Mouse (Mus musculus) heart, embryonic 11.5 days (tissue): ENCODE measurements around the gene Srarp. TPM values are rescaled to one million over a fixed set of nuclear protein-coding genes. Genes with fewer than 3 reads are reported as not detected.

ENCODE experiments used
- ATAC-seq: fragments of 200-750 bp; cut with Nextera tagmentation; replicated peaks from 2 replicates; pipeline ENCODE4 v1.8.0; 2017; ENCODE audit warnings: moderate library complexity; ENCODE audit not compliant: insufficient number of reproducible peaks, low FRiP score, low TSS enrichment
- H3K27ac ChIP-seq: fragments of 300-500 bp; sonication (generic); 2 replicates; pipeline ENCODE4 v1.5.1; 2014; ENCODE audit warnings: mild to moderate bottlenecking, low read depth, low read length
- H3K27me3 ChIP-seq: fragments of 300-500 bp; sonication (generic); 2 replicates; pipeline ENCODE4 v1.6.1; 2014; ENCODE audit warnings: mild to moderate bottlenecking, low read length, mixed read lengths; ENCODE audit not compliant: control insufficient read depth, insufficient read depth
- H3K36me3 ChIP-seq: fragments of 300-500 bp; sonication (generic); 2 replicates; pipeline ENCODE4 v1.6.1; 2014; ENCODE audit warnings: mild to moderate bottlenecking, low read length, moderate library complexity, mixed read lengths; ENCODE audit not compliant: control insufficient read depth, insufficient read depth
- H3K4me1 ChIP-seq: fragments of 300-500 bp; sonication (generic); 2 replicates; pipeline ENCODE4 v1.6.1; 2014; ENCODE audit warnings: low read length; ENCODE audit not compliant: control insufficient read depth, insufficient read depth
- H3K4me2 ChIP-seq: fragments of 300-500 bp; sonication (generic); 2 replicates; pipeline ENCODE4 v1.6.1; 2014; ENCODE audit warnings: mild to moderate bottlenecking, moderate library complexity
- H3K4me3 ChIP-seq: fragments of 300-500 bp; sonication (generic); 2 replicates; pipeline ENCODE4 v1.5.1; 2014; ENCODE audit warnings: low read depth, low read length
- H3K9ac ChIP-seq: fragments of 300-500 bp; sonication (generic); 2 replicates; pipeline ENCODE4 v1.6.1; 2014; ENCODE audit warnings: mild to moderate bottlenecking, low read depth, low read length, moderate library complexity
- H3K9me3 ChIP-seq: fragments of 300-500 bp; sonication (generic); replicated peaks from 2 replicates; pipeline ENCODE4 v1.6.1; 2016; ENCODE audit warnings: low read length; ENCODE audit not compliant: control insufficient read depth
- WGBS: fragments of 180-500 bp; shearing (Covaris S2); extraction: QIAGEN DNeasy Blood & Tissue Kit; methylation state at CpG from one replicate; pipeline ENCODE4 v1.1.7; 2014; ENCODE audit not compliant: insufficient replicate concordance; 5-methylcytosine and 5-hydroxymethylcytosine counted together
- polyA plus RNA-seq: library from polyadenylated mRNA; unstranded; fragments of >200 nt; fragmentation: Nextera tagmentation; extraction: Ambion mirVana; gene quantifications from 2 replicates; pipeline ENCODE4 v1.2.1, GENCODE M21; 2014

Gene Srarp
- not detected in 2 replicates for polyA plus RNA-seq

DNA sequence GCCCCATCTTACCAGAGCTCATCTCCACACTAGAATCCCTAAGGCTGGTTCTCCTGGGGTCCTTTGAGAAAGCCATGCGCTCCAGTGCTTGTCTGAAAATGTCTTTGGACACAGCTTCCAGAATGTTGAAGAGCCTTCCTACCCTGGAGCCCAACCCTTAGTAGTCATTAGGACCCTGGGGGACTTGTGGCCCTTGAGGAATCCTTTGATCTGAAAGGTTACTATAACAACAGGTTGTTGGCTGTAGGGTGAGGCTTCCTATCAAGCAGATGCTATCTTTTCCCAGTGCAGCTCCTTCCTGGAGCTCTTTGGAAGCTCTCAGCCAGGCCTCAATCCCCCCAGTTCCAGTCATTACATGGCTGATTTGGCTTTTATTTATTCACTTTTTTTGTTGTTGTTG, at the start of gene Srarp:
Gene Srarp (minus strand): TSS at position 132 of the 400 bp plus-strand sequence.
- H3K4me3 ChIP-seq, result no peak within 1 kb of the TSS
- H3K4me2 ChIP-seq, result no peak within 1 kb of the TSS
- no peaks in the 10 kb centered on the region for H3K27me3 ChIP-seq
- no peaks in the 10 kb centered on the region for H3K36me3 ChIP-seq
- ATAC-seq, result no peak
- 56% methylated on average over 1 of the region's 1 CpGs for WGBS
- no peak within 1 kb of the TSS for H3K27ac ChIP-seq
- H3K4me1 ChIP-seq, result no peaks in the 10 kb centered on the region
- H3K9me3 ChIP-seq, result no peaks in the 10 kb centered on the region
- H3K9ac ChIP-seq, result no peak within 1 kb of the TSS

DNA sequence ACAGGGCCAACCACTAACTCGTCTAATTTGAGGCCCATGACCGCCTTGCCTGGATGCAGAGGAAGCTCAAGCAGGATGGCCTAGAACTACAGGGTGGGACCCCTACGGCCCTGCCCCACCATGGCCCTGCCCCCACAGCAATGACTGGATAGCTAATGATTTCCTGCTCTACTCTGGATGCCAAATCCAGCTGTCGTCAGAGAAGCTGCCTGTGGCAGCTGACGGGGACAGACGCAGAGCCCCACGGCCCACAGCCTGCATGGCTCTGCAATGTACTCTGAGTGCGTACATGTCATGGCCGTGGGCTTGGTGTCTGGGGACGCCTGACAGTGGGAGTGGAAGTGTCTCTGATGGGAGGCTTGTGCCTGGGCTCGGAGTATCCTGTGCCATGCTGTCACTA, 48.2 kb upstream of the Srarp start:
- no peak overlapping the region for H3K27ac ChIP-seq
- H3K36me3 ChIP-seq, result peaks cover 49% of the 10 kb centered on the region
- H3K9me3 ChIP-seq, result no peaks in the 10 kb centered on the region
- no peaks in the 10 kb centered on the region for H3K4me1 ChIP-seq
- H3K27me3 ChIP-seq, result no peaks in the 10 kb centered on the region
- H3K4me2 ChIP-seq, result no peak overlapping the region
- no peak overlapping the region for H3K4me3 ChIP-seq
- no peak overlapping the region for H3K9ac ChIP-seq
- WGBS, result 65% methylated on average over 11 of the region's 11 CpGs
- ATAC-seq, result no peak

DNA sequence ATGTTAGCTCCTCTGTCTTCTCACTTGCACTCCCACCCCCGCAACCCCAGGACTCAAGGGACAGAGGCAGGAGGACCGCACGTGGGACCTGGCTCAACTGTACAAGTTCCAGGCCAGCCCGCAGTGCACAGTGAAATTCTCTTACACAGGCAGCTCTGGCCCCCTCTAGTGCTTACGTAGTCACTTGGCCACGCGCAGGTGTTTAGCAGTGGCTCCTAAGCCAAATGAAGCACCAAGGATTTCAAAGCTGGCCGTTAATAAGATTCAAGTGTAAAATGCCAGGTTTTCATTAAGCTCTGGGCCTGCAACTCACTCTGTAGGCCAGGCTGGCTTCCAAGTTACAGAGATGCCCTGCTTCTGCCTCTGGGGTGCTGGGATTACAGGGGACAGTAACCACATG, 43.5 kb upstream of the Srarp start:
- Histone ChIP-seq H3K4me2 (no peak overlapping the region), H3K4me1 (no peaks in the 10 kb centered on the region), H3K4me3 (no peak overlapping the region), H3K9me3 (no peaks in the 10 kb centered on the region), H3K9ac (no peak overlapping the region), H3K27ac (no peak overlapping the region), H3K36me3 (peaks cover 64% of the 10 kb centered on the region), H3K27me3 (no peaks in the 10 kb centered on the region)
- no peak for ATAC-seq
- WGBS, result 90% methylated on average over 8 of the region's 8 CpGs

DNA sequence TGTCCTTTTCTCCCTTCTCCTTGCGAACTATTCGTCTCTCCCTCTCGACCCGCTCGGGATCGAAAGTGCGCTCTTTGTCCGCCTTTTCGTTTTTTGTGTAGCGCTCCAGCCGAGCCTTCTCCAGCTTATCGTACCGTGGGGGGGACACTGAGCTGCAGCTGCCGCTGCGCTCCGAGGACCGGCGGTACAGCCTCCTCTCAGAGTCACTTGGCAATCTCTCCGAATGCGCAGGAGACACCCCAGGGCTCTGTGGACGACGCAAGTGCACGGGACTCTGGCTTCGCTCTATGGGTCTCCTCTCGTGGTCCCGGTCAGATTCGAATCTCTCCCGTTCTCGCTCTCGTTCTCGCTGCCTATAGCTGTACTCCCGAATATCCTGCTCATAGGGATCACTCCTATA, 42.9 kb upstream of the Srarp start:
- Histone ChIP-seq H3K4me3 (no peak overlapping the region), H3K27ac (no peak overlapping the region), H3K27me3 (no peaks in the 10 kb centered on the region), H3K36me3 (peaks cover 66% of the 10 kb centered on the region), H3K4me2 (no peak overlapping the region), H3K9ac (no peak overlapping the region), H3K4me1 (no peaks in the 10 kb centered on the region), H3K9me3 (no peaks in the 10 kb centered on the region)
- 92% methylated on average over 32 of the region's 32 CpGs for WGBS
- ATAC-seq, result no peak

DNA sequence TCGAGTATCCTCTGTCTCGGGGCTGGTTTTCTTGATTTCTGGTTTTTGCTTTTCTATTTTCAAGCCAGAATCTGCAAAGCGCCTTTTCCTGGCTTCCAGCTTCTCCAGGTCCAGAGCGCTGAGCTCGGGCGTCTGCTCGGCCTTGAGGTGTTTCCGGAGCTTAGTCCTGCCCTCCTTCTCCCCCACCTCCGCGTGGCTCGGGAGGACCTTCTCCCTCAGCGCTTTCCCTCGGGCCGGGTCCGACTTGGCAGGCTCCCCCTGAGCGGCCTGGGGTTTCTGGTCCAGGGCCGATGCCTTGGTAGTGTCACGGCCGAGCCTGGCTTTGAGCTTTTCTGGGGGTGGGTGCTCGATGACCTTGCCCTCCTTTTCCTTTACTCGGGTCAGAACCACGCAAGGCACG, 42.3 kb upstream of the Srarp start:
- no peak overlapping the region for H3K27ac ChIP-seq
- H3K9me3 ChIP-seq, result no peaks in the 10 kb centered on the region
- no peak overlapping the region for H3K9ac ChIP-seq
- H3K4me2 ChIP-seq, result no peak overlapping the region
- WGBS, result 90% methylated on average over 23 of the region's 23 CpGs
- no peaks in the 10 kb centered on the region for H3K27me3 ChIP-seq
- no peak for ATAC-seq
- no peaks in the 10 kb centered on the region for H3K4me1 ChIP-seq
- peaks cover 67% of the 10 kb centered on the region for H3K36me3 ChIP-seq
- H3K4me3 ChIP-seq, result no peak overlapping the region

DNA sequence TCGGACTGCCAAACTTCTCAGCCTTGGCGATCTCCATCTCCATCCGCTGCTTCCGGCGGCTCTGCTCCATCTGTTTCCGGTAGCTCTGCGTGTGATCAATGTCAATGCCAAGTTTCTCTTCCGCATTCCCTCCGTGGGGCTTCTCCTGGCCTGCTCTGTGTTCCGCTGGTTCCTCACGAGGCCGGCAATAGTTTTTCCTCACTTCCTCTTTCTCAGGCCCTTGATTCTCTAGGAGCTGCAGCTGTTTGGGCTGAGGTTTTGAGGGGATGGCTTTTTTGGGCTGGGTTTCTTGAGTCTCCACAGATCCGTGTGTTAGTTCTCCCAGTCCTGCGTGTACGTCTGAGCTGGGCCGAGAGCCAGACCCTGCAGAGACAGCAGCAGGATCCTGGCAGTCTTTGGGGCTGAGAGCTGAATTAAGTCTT, 41.8 kb upstream of the Srarp start:
- H3K4me1 ChIP-seq, result no peaks in the 10 kb centered on the region
- H3K9me3 ChIP-seq, result no peaks in the 10 kb centered on the region
- no peaks in the 10 kb centered on the region for H3K27me3 ChIP-seq
- ATAC-seq, result no peak
- H3K36me3 ChIP-seq, result peaks cover 67% of the 10 kb centered on the region
- H3K27ac ChIP-seq, result no peak overlapping the region
- H3K4me3 ChIP-seq, result no peak overlapping the region
- H3K4me2 ChIP-seq, result no peak overlapping the region
- 89% methylated on average over 16 of the region's 16 CpGs for WGBS
- H3K9ac ChIP-seq, result no peak overlapping the region

DNA sequence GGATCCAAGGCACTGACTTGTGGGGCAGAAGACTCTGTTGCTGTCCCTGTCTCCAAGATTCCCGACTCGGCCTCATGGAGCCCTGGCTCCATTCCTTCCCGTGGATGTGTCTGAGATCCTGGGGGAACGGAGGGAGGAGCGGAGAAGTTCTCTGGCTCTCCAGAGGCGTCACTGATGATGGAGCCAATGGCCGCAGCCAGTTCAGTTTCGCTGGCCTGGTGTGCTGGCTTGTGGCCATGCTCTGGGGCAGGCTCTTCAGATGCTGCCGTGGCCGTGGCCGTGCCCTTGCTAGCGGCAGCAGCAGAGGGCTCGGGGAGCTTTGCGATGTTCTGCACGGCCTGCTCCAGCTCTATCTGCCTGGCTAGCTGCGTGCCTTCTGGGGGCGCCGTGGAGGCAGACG, 38.5 kb upstream of the Srarp start:
- no peaks in the 10 kb centered on the region for H3K9me3 ChIP-seq
- no peak for ATAC-seq
- no peak overlapping the region for H3K4me2 ChIP-seq
- WGBS, result 86% methylated on average over 19 of the region's 19 CpGs
- H3K27me3 ChIP-seq, result no peaks in the 10 kb centered on the region
- H3K4me3 ChIP-seq, result no peak overlapping the region
- peaks cover 79% of the 10 kb centered on the region for H3K36me3 ChIP-seq
- H3K4me1 ChIP-seq, result no peaks in the 10 kb centered on the region
- H3K9ac ChIP-seq, result no peak overlapping the region
- no peak overlapping the region for H3K27ac ChIP-seq

DNA sequence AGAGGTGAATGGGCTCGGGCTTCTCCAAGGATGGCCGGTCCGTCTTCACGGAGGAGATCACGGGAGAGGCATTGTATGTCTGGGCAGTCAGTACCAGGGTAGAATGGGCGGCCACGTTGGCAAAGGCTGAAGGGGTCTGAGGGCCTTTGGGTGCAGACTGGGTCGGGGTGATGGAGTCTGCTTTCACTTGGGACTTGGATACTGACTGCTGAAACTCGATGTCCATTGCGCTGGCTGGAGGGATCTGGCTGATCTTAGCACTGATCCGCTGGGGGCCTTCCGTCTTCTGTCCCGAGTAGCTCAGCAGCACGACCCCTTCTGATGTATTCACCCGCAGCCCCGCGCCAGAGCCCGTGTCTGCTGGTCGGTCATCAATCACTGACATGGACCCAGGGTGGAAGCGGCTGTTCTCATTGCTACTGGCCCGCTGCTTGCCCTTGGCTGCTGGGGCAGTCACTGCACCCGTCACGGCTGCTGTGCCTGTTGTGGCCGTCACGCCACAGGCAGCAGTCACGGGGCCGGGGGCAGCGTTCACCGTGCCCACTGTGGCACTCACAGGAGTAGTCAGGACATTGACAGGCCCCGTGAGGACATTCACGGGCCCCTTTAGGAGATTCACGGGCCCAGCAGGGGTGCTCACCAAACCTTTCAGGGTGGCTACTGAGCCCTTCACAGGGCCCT, 36.9 kb upstream of the Srarp start:
- WGBS, result 84% methylated on average over 32 of the region's 32 CpGs

DNA sequence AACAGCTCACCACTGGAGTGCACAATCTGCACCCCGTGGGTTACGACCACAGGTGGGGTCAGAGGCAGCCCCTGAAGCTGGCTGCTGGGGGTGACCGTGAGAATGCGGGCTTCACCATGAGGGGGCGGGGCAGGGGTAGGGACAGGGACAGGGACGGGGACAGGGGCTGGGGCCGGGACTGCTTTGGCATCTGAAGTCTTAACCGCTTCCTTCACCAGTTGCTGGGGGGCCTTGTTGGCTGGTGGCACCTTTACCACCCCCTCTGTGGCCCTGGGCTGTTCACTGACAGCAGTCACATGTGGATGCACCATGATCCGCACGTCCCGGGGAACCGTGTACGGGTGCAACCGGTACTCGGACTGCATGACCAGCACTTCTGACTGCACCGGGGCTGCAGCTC, 35.6 kb upstream of the Srarp start:
- Histone ChIP-seq H3K9me3 (no peaks in the 10 kb centered on the region), H3K36me3 (peaks cover 67% of the 10 kb centered on the region), H3K4me2 (no peak overlapping the region), H3K9ac (no peak overlapping the region), H3K27me3 (no peaks in the 10 kb centered on the region), H3K4me1 (no peaks in the 10 kb centered on the region), H3K27ac (no peak overlapping the region), H3K4me3 (no peak overlapping the region)
- ATAC-seq, result no peak
- 96% methylated on average over 16 of the region's 16 CpGs for WGBS

More for the DNA sequence above, 36.9 kb upstream of the Srarp start:
- Histone ChIP-seq H3K4me1 (no peaks in the 10 kb centered on the region), H3K4me2 (no peak overlapping the region), H3K27me3 (no peaks in the 10 kb centered on the region), H3K36me3 (peaks cover 68% of the 10 kb centered on the region), H3K27ac (no peak overlapping the region), H3K9me3 (no peaks in the 10 kb centered on the region), H3K9ac (no peak overlapping the region), H3K4me3 (no peak overlapping the region)
- no peak for ATAC-seq
